Comparison of ENCODE assay signal across 8 mouse cellular contexts in the genomic region with DNA sequence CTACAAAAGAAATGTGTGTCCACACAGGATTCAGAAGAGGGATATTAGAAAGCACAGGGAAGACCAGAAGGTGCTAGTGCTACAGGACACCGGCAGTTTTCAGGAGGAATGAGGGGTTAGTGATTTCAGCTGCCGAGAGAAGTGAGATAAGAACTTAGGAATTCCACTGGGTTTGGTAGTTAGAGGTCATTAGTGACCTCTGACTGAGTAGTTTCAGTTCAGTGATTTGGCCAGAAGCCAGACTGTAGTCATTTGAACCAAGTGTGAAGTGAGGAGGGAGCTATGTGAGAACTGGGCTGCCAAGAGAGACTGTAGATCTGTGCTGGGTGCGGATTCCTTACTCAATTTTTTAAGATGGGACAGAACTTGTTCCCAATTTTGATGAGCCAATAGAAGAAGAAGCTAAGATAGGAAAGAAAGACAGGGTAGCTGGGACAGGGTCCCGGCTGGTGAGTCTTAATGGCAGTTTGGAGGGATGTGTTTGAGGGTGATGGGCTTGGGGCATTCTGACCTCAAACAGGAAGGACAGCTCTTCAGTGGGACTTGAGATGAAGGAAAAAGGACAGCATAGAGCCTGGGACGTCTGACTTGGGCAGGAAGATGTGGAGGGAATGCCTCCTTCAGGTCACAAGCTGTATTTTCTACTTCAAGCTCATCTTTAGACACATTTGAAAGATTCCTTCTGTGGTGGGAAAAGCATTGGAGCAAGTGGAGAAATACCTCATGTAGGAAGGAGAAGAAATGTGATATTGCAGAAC. TPM values are rescaled to one million over a fixed set of nuclear protein-coding genes. Genes with fewer than 3 reads are reported as not detected.
A peak's percentile ranks its signal among the peaks of the same experiment; 100 is the strongest.
DNase-seq lines count a peak whose midpoint lies in the region; ATAC-seq and TF ChIP-seq lines count a peak whose summit lies in the region.
"Had no signal": no experiment of that assay in that cellular context is flagged by ENCODE, and none has a peak within 500 bp of the region (broad histone marks: within the 10 kb centered on the region; RNA-seq: fewer than 3 reads in every experiment).

No protein-coding gene starts in this region.

- H3K27me3 ChIP-seq in lung, postnatal 0 days (replicated peaks; ENCODE audit: insufficient read depth, low read length) = no peaks in the 10 kb centered on the region

- no peak overlapping the region for H3K4me3 ChIP-seq in lung, postnatal 0 days (ENCODE audit: low read depth, low read length)
- H3K4me3 ChIP-seq in left cerebral cortex, adult 2 months = no peak overlapping the region

- peak overlapping the region; percentile 73 for H3K27ac ChIP-seq in lung, postnatal 0 days (ENCODE audit: low read length)
- H3K27ac ChIP-seq in left cerebral cortex, adult 2 months = no peak overlapping the region

- peak; percentile 86 for ATAC-seq in lung, postnatal 0 days

- H3K9me3 ChIP-seq in lung, postnatal 0 days (ENCODE audit: low read length) = no peaks in the 10 kb centered on the region

- peak; percentile 57 for DNase-seq in NIH3T3 (ENCODE audit: low read depth)
- DNase-seq in brain, embryonic 14.5 days (ENCODE audit: low read depth) = peak; percentile 34
- peak; percentile 83 for DNase-seq in heart, postnatal 4 days
- peak; percentile 94 for DNase-seq in lung, postnatal 0 days (ENCODE audit: low spot score)
- DNase-seq in left cerebral cortex, adult 2 months (ENCODE audit: extremely low spot score in 1 of 2, low spot score in 2 of 2) = no peak
- DNase-seq in spleen, postnatal 10 days (ENCODE audit: low spot score in 2 of 2) = no peak
- no peak for DNase-seq in cerebellum, postnatal 14 days
- DNase-seq: layer of hippocampus, postnatal 36 days had no signal

- TF ChIP-seq POLR2A in brain, embryonic 14.5 days (IDR thresholded peaks at IDR 0.05; ENCODE audit: borderline replicate concordance, extremely low read depth, insufficient read depth, insufficient read length, poor library complexity, severe bottlenecking) = no peak

- no peak overlapping the region for H3K9ac ChIP-seq in lung, postnatal 0 days (replicated peaks; ENCODE audit: low read depth)

- intact Hi-C loops in left cerebral cortex, adult 2 months (cut with DNase I) = no loop called here

- H3K36me3 ChIP-seq in lung, postnatal 0 days (ENCODE audit: insufficient read depth, low read length) = no peaks in the 10 kb centered on the region

- H3K4me1 ChIP-seq in lung, postnatal 0 days (ENCODE audit: insufficient read depth, low read depth, low read length) = peaks cover 30% of the 10 kb centered on the region

- no peak for TF ChIP-seq CTCF in brain, embryonic 14.5 days (IDR thresholded peaks at IDR 0.05; ENCODE audit: borderline replicate concordance, extremely low read depth, insufficient read depth, insufficient read length)
- TF ChIP-seq CTCF in lung, postnatal 0 days (IDR thresholded peaks at IDR 0.05) = peak; percentile 44; the same call in 1 of the 2 replicates
- no peak for TF ChIP-seq CTCF in left cerebral cortex, adult 2 months (IDR thresholded peaks at IDR 0.05)

- H3K4me2 ChIP-seq in lung, postnatal 0 days (replicated peaks; ENCODE audit: low read depth, low read length) = no peak overlapping the region

- peak; percentile 40 for TF ChIP-seq EP300 in lung, postnatal 0 days (IDR thresholded peaks at IDR 0.05)

- WGBS in lung, postnatal 0 days = 28% methylated on average over 5 of the region's 5 CpGs

RNA-seq across cellular contexts. Expression of gene Lrrfip2, which starts 32.0 kb away (rescaled TPM):
- 32.9 and 41.3 TPM in 2 replicates for polyA plus RNA-seq in brain, embryonic 14.5 days (2012; rRNA removed)
- 100 to 1,000 TPM; 132 to 133 TPM for total RNA-seq in heart, postnatal 4 days (2021)
- polyA plus RNA-seq in lung, postnatal 0 days (2015; fragmentation: Nextera tagmentation; extraction: Ambion mirVana) = 47.7 and 54.2 TPM in 2 replicates
- 10 to 100 TPM; 41.2 to 42.3 TPM for total RNA-seq in left cerebral cortex, adult 2 months (2021)

Comparison
In these comparisons a context has a peak if more than half of its experiments do, and no peak if none do; other contexts are left out.
1. DNase-seq: peak in NIH3T3 (single experiment), brain, embryonic 14.5 days (single experiment), heart, postnatal 4 days (single experiment) and lung, postnatal 0 days (single experiment); none in left cerebral cortex, adult 2 months (0 of 2), spleen, postnatal 10 days (0 of 2) and cerebellum, postnatal 14 days (0 of 2).